Mouse (Mus musculus) right cerebral cortex, postnatal 10 days (tissue): ENCODE data around the gene Ipmk.

ENCODE experiments used
- DNase-seq, 2 experiments: peaks; one replicate each; pipeline ENCODE4 v3.0.0; 2021; ENCODE audit warnings: low spot score in 2 of 2

The Ipmk gene

GRCm38 (mm10) chr10:71347509-71347949, at the start of gene Ipmk:
Gene Ipmk (plus strand): TSS chr10:71347763.
- peak; percentile 99 to 100 for DNase-seq

- no peak for DNase-seq
Observed at GRCm38 (mm10) chr10:71300161-71300560, 47.4 kb upstream of the Ipmk start.

GRCm38 (mm10) chr10:71302490-71302889, 45.1 kb upstream of the Ipmk start:
- DNase-seq = no peak

- no peak for DNase-seq
Observed at GRCm38 (mm10) chr10:71306190-71306589, 41.4 kb upstream of the Ipmk start.

- no peak for DNase-seq
Observed at GRCm38 (mm10) chr10:71306759-71307158, 40.8 kb upstream of the Ipmk start.

GRCm38 (mm10) chr10:71308199-71308598, 39.4 kb upstream of the Ipmk start:
- DNase-seq = no peak

GRCm38 (mm10) chr10:71310288-71310687, 37.3 kb upstream of the Ipmk start:
- DNase-seq = no peak

- DNase-seq = no peak
Observed at GRCm38 (mm10) chr10:71314596-71314995, 33.0 kb upstream of the Ipmk start.

GRCm38 (mm10) chr10:71316056-71316455, 31.5 kb upstream of the Ipmk start:
- no peak for DNase-seq

GRCm38 (mm10) chr10:71316497-71316896, 31.1 kb upstream of the Ipmk start:
- DNase-seq = no peak

GRCm38 (mm10) chr10:71323669-71324068, 23.9 kb upstream of the Ipmk start:
- no peak for DNase-seq

GRCm38 (mm10) chr10:71326123-71326522, 21.4 kb upstream of the Ipmk start:
- no peak for DNase-seq

- DNase-seq = peak; percentile 66 to 84
Observed at GRCm38 (mm10) chr10:71326789-71327188, 20.8 kb upstream of the Ipmk start.

- DNase-seq = no peak
Observed at GRCm38 (mm10) chr10:71327386-71327785, 20.2 kb upstream of the Ipmk start.

GRCm38 (mm10) chr10:71328382-71328781, 19.2 kb upstream of the Ipmk start:
- DNase-seq = no peak

- no peak for DNase-seq
Observed at GRCm38 (mm10) chr10:71328870-71329269, 18.7 kb upstream of the Ipmk start.

- no peak for DNase-seq
Observed at GRCm38 (mm10) chr10:71329295-71329694, 18.3 kb upstream of the Ipmk start.

- no peak for DNase-seq
Observed at GRCm38 (mm10) chr10:71330070-71330469, 17.5 kb upstream of the Ipmk start.

- DNase-seq = no peak
Observed at GRCm38 (mm10) chr10:71331908-71332307, 15.7 kb upstream of the Ipmk start.

- no peak for DNase-seq
Observed at GRCm38 (mm10) chr10:71332376-71332775, 15.2 kb upstream of the Ipmk start.

- DNase-seq = no peak
Observed at GRCm38 (mm10) chr10:71332859-71333258, 14.7 kb upstream of the Ipmk start.

- no peak for DNase-seq
Observed at GRCm38 (mm10) chr10:71337733-71338132, 9.8 kb upstream of the Ipmk start.

GRCm38 (mm10) chr10:71338156-71338905, 9.2 kb upstream of the Ipmk start:
- DNase-seq = no peak

GRCm38 (mm10) chr10:71339463-71339862, 8.1 kb upstream of the Ipmk start:
- DNase-seq = no peak
